Mouse (Mus musculus) left cerebral cortex, postnatal 14 days (tissue): Measurements from ENCODE around the gene Cyp3a44. TPM values are rescaled to one million over a fixed set of nuclear protein-coding genes. Genes with fewer than 3 reads are reported as not detected.
"Not testable (repeated sequence)": the region's sequence is repeated elsewhere in the genome, so short reads cannot be mapped to it uniquely, and the experiment has no call there.

Source experiments
- DNase-seq, 2 experiments: peaks; one replicate each; pipeline ENCODE4 v3.0.0; 2021 to 2022; ENCODE audit warnings: low spot score in 2 of 2, mixed read lengths in 1 of 2
- intact Hi-C: fragments of 180-260 bp; cut with DNase I; formaldehyde crosslinking; loops from one replicate; pipeline ENCODE4 v1.15.1; 2025
- long read RNA-seq, 2 experiments: library from polyadenylated mRNA; stranded (forward); transcript quantifications; one replicate each; pipeline ENCODE4 v2.0.0; 2021
- total RNA-seq, 2 experiments: library from RNA; stranded (reverse); gene quantifications; 2 replicates each; pipeline ENCODE4 v1.2.3; 2021

The Cyp3a44 gene
- total RNA-seq, result not detected
- long read RNA-seq, experiment 1, result 0 reads
- long read RNA-seq, experiment 2, result 0 reads

DNA sequence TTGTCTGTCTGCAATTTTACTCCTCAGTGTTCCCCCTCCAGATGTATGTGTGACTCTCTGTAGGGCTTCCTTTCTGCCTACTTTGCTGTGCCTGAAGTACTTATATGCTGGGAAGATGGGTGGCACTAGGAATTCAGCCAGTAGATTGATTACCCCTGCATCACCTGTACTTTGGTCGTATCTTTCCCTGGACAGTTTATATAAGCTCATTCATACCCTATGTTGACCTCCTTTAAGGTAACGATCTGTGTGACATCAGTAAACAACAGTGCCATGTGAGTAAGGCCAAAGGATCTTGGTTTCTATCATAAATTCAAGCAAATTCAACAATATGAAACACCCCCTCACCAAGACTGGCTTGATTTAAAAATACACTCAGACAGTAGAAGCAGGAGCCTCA, at the start of gene Cyp3a44:
Gene Cyp3a44, minus strand, starts transcription at position 79 of the 400 bp plus-strand sequence.
- DNase-seq, result not testable (repeated sequence)

GRCm38 (mm10) chr5:145800229-145800628, 5.4 kb downstream of the Cyp3a44 start:
- intact Hi-C loops, DNase-seq: not testable (repeated sequence)

More for the DNA sequence above, at the start of gene Cyp3a44:
- intact Hi-C loops, result not testable (repeated sequence)

- DNase-seq, intact Hi-C loops: not testable (repeated sequence)
Observed at GRCm38 (mm10) chr5:145793232-145793631, 12.4 kb downstream of the Cyp3a44 start.

GRCm38 (mm10) chr5:145737512-145737911, 68.2 kb downstream of the Cyp3a44 start:
- intact Hi-C loops, DNase-seq: not testable (repeated sequence)

Other genes with a start within 250 kb of the Cyp3a44 start
- gene Cyp3a41b, start 221.1 kb downstream of the Cyp3a44 start, total RNA-seq, result not detected
- gene Cyp3a41a, start 85.7 kb downstream of the Cyp3a44 start, total RNA-seq, result not detected
- not detected for gene Cyp3a11, start 74.1 kb upstream of the Cyp3a44 start, total RNA-seq
- gene Cyp3a25, start 203.7 kb upstream of the Cyp3a44 start, total RNA-seq, result not detected